Mouse (Mus musculus) megakaryocyte, embryonic 14.5 days (primary cell): ENCODE measurements around the gene Tenm4. TPM values are rescaled to one million over a fixed set of nuclear protein-coding genes. Genes with fewer than 3 reads are reported as not detected.

Source experiments
- H3K27me3 ChIP-seq: replicated peaks from 2 replicates; pipeline ENCODE3; 2012; ENCODE audit warnings: inconsistent platforms
- H3K36me3 ChIP-seq: replicated peaks from 2 replicates; pipeline ENCODE3; 2012; ENCODE audit warnings: low read length, inconsistent platforms, mixed read lengths
- H3K4me1 ChIP-seq: 2 replicates; pipeline ENCODE4 v1.6.1; 2012; ENCODE audit warnings: inconsistent platforms
- H3K4me3 ChIP-seq: replicated peaks from 2 replicates; pipeline ENCODE3; 2012; ENCODE audit warnings: moderate library complexity, mild to moderate bottlenecking, inconsistent platforms
- H3K9me3 ChIP-seq: 2 replicates; pipeline ENCODE4 v1.6.1; 2012; ENCODE audit warnings: inconsistent platforms
- FLI1 ChIP-seq: IDR thresholded peaks from 2 replicates; pipeline ENCODE4 v1.6.1; 2012; ENCODE audit warnings: low read length, inconsistent platforms, mixed read lengths
- GATA1 ChIP-seq: IDR thresholded peaks from 3 replicates; pipeline ENCODE4 v1.6.1; 2012; ENCODE audit warnings: mixed read lengths, low read length, inconsistent platforms, borderline replicate concordance
- polyA plus RNA-seq: library from polyadenylated mRNA; stranded (reverse); fragments of >175 nt; gene quantifications from 2 replicates; pipeline ENCODE4 v1.2.3, GENCODE M21; 2012; ENCODE audit warnings: low replicate concordance; ENCODE audit not compliant: insufficient read depth

Gene Tenm4
- polyA plus RNA-seq, 1 experiment: not detected

- H3K4me3 ChIP-seq: no peak overlapping the region
- TF ChIP-seq FLI1 (no peak), GATA1 (no peak)
- no peaks in the 10 kb centered on the region for H3K9me3 ChIP-seq
- H3K36me3 ChIP-seq: no peaks in the 10 kb centered on the region
- peaks cover 39% of the 10 kb centered on the region for H3K4me1 ChIP-seq
- H3K27me3 ChIP-seq: peaks cover 13% of the 10 kb centered on the region
Observed at GRCm38 (mm10) chr7:96705307-96706129, 534.5 kb downstream of the Tenm4 start.

- TF ChIP-seq GATA1: no peak
- TF ChIP-seq FLI1: no peak
- Histone ChIP-seq H3K9me3 (no peaks in the 10 kb centered on the region), H3K27me3 (peaks cover 13% of the 10 kb centered on the region), H3K4me1 (peaks cover 37% of the 10 kb centered on the region), H3K4me3 (no peak overlapping the region), H3K36me3 (no peaks in the 10 kb centered on the region)
Observed at GRCm38 (mm10) chr7:96706531-96706930, 535.5 kb downstream of the Tenm4 start.

GRCm38 (mm10) chr7:96707112-96707511, 536.1 kb downstream of the Tenm4 start:
- Histone ChIP-seq H3K9me3 (no peaks in the 10 kb centered on the region), H3K36me3 (no peaks in the 10 kb centered on the region), H3K4me3 (no peak overlapping the region), H3K27me3 (peaks cover 12% of the 10 kb centered on the region), H3K4me1 (peaks cover 35% of the 10 kb centered on the region)
- TF ChIP-seq GATA1: no peak
- TF ChIP-seq FLI1: no peak

- peaks cover 3% of the 10 kb centered on the region for H3K27me3 ChIP-seq
- TF ChIP-seq GATA1: no peak
- TF ChIP-seq FLI1: no peak
- H3K4me1 ChIP-seq: peaks cover 35% of the 10 kb centered on the region
- no peak overlapping the region for H3K4me3 ChIP-seq
- H3K9me3 ChIP-seq: no peaks in the 10 kb centered on the region
- H3K36me3 ChIP-seq: no peaks in the 10 kb centered on the region
Observed at GRCm38 (mm10) chr7:96708071-96708470, 537.0 kb downstream of the Tenm4 start.

GRCm38 (mm10) chr7:96708561-96708960, 537.5 kb downstream of the Tenm4 start:
- peaks cover 34% of the 10 kb centered on the region for H3K4me1 ChIP-seq
- H3K36me3 ChIP-seq: no peaks in the 10 kb centered on the region
- no peaks in the 10 kb centered on the region for H3K9me3 ChIP-seq
- TF ChIP-seq FLI1 (no peak), GATA1 (no peak)
- peaks cover 2% of the 10 kb centered on the region for H3K27me3 ChIP-seq
- no peak overlapping the region for H3K4me3 ChIP-seq

GRCm38 (mm10) chr7:96708968-96709367, 537.9 kb downstream of the Tenm4 start:
- peaks cover 2% of the 10 kb centered on the region for H3K27me3 ChIP-seq
- H3K9me3 ChIP-seq: no peaks in the 10 kb centered on the region
- peaks cover 34% of the 10 kb centered on the region for H3K4me1 ChIP-seq
- no peak for TF ChIP-seq GATA1
- no peak for TF ChIP-seq FLI1
- no peak overlapping the region for H3K4me3 ChIP-seq
- H3K36me3 ChIP-seq: no peaks in the 10 kb centered on the region

GRCm38 (mm10) chr7:96709891-96710290, 538.8 kb downstream of the Tenm4 start:
- H3K4me1 ChIP-seq: peaks cover 28% of the 10 kb centered on the region
- no peak for TF ChIP-seq GATA1
- no peak for TF ChIP-seq FLI1

GRCm38 (mm10) chr7:96710658-96711071, 539.6 kb downstream of the Tenm4 start:
- no peaks in the 10 kb centered on the region for H3K27me3 ChIP-seq
- no peak overlapping the region for H3K4me3 ChIP-seq
- H3K4me1 ChIP-seq: peaks cover 22% of the 10 kb centered on the region; the same call in 1 of the 2 replicates
- H3K9me3 ChIP-seq: no peaks in the 10 kb centered on the region
- TF ChIP-seq GATA1: no peak
- no peak for TF ChIP-seq FLI1
- no peaks in the 10 kb centered on the region for H3K36me3 ChIP-seq

More at GRCm38 (mm10) chr7:96709891-96710290, 538.8 kb downstream of the Tenm4 start:
- Histone ChIP-seq H3K27me3 (no peaks in the 10 kb centered on the region), H3K36me3 (no peaks in the 10 kb centered on the region), H3K9me3 (no peaks in the 10 kb centered on the region), H3K4me3 (no peak overlapping the region)

GRCm38 (mm10) chr7:96712876-96713275, 541.8 kb downstream of the Tenm4 start:
- Histone ChIP-seq H3K36me3 (no peaks in the 10 kb centered on the region), H3K4me1 (peaks cover 20% of the 10 kb centered on the region; the same call in 1 of the 2 replicates), H3K4me3 (no peak overlapping the region), H3K9me3 (no peaks in the 10 kb centered on the region), H3K27me3 (no peaks in the 10 kb centered on the region)
- no peak for TF ChIP-seq FLI1
- no peak for TF ChIP-seq GATA1

- Histone ChIP-seq H3K27me3 (peaks cover 2% of the 10 kb centered on the region), H3K9me3 (no peaks in the 10 kb centered on the region), H3K4me3 (no peak overlapping the region), H3K36me3 (no peaks in the 10 kb centered on the region), H3K4me1 (peaks cover 7% of the 10 kb centered on the region; the same call in 1 of the 2 replicates)
- TF ChIP-seq FLI1: no peak
- no peak for TF ChIP-seq GATA1
Observed at GRCm38 (mm10) chr7:96716911-96717310, 545.9 kb downstream of the Tenm4 start.
